Mouse (Mus musculus) C2C12 (cell line): ENCODE measurements around the gene Rhox12. TPM values are rescaled to one million over a fixed set of nuclear protein-coding genes. Genes with fewer than 3 reads are reported as not detected.

ENCODE experiments used
- H3K27me3 ChIP-seq: one replicate; pipeline ENCODE4 v1.6.1; 2011; ENCODE audit not compliant: control insufficient read depth, insufficient read depth, insufficient read length
- H3K36me3 ChIP-seq: one replicate; pipeline ENCODE4 v1.6.1; 2011; ENCODE audit not compliant: control insufficient read depth, insufficient read depth
- H3K4me3 ChIP-seq: one replicate; pipeline ENCODE4 v1.5.1; 2011; ENCODE audit warnings: mild to moderate bottlenecking, control low read depth; ENCODE audit not compliant: poor library complexity, insufficient read depth, severe bottlenecking
- H3K79me2 ChIP-seq: one replicate; pipeline ENCODE4 v1.6.1; 2011; ENCODE audit not compliant: control insufficient read depth, insufficient read depth
- H3K79me3 ChIP-seq: one replicate; pipeline ENCODE4 v1.6.1; 2011; ENCODE audit warnings: low read depth, control low read depth
- H3ac ChIP-seq: one replicate; pipeline ENCODE3; 2011; ENCODE audit warnings: low read depth; ENCODE audit not compliant: control insufficient read depth, insufficient read length
- CEBPB ChIP-seq: IDR thresholded peaks from one replicate; pipeline ENCODE4 v1.6.1; 2011; ENCODE audit warnings: low read depth, mild to moderate bottlenecking, control low read depth, moderate library complexity
- CTCF ChIP-seq: IDR thresholded peaks from one replicate; pipeline ENCODE4 v1.5.1; 2011; ENCODE audit not compliant: control insufficient read depth, insufficient read depth, insufficient read length
- FOSL1 ChIP-seq: IDR thresholded peaks from one replicate; pipeline ENCODE4 v1.8.0; 2011; ENCODE audit warnings: mild to moderate bottlenecking, low read length; ENCODE audit not compliant: poor library complexity, insufficient read depth, severe bottlenecking
- MAX ChIP-seq: IDR thresholded peaks from one replicate; pipeline ENCODE4 v1.6.1; 2011; ENCODE audit warnings: mild to moderate bottlenecking, control low read depth
- MYOD1 ChIP-seq: IDR thresholded peaks from one replicate; pipeline ENCODE4 v1.6.1; 2011; ENCODE audit warnings: low read depth; ENCODE audit not compliant: control insufficient read depth, insufficient read length
- MYOG ChIP-seq: IDR thresholded peaks from one replicate; pipeline ENCODE4 v1.6.1; 2011; ENCODE audit not compliant: control insufficient read depth, insufficient read length; ENCODE audit errors: extremely low read depth
- USF1 ChIP-seq: IDR thresholded peaks from one replicate; pipeline ENCODE4 v1.6.1; 2011; ENCODE audit warnings: low read depth, mild to moderate bottlenecking, control low read depth, moderate library complexity
- long read RNA-seq, 2 experiments: library from polyadenylated mRNA; unstranded; transcript quantifications; one replicate each; pipeline ENCODE4 v2.0.0; 2019 to 2020
- polyA plus RNA-seq: library from polyadenylated mRNA; unstranded; fragments of >200 nt; fragmentation: generic; extraction: Trizol; gene quantifications from one replicate; pipeline ENCODE4 v1.2.1, GENCODE M21; 2012; ENCODE audit warnings: missing spikeins

Gene Rhox12
- not detected for polyA plus RNA-seq
- long read RNA-seq, experiment 1, result 0 reads
- long read RNA-seq, experiment 2, result 0 reads

DNA sequence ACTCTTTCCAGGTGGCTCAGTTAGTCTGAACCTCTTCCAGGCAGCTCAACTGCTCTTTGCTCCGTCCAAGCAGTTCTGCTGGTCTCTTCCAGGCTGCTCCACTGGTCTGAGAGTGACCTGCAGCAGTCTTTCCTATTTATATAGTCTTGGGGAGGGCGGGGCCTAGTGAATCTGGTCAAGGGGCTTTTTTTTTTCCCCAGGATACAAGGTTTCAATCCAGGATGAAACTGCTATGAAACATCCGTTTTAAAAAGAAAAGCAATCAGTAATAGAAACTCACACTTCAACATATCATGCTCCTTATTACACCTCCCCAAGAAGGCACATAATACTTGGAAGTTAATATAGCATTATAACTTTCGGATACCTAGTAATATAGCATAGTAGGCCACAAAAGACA is at the start of gene Rhox12:
Rhox12 (minus strand) TSS at position 101 of the 400 bp plus-strand sequence.
- no peaks in the 10 kb centered on the region for H3K79me3 ChIP-seq
- H3ac ChIP-seq, result no peak within 1 kb of the TSS
- no peak for TF ChIP-seq FOSL1
- TF ChIP-seq MAX, result no peak
- no peak for TF ChIP-seq MYOG
- no peaks in the 10 kb centered on the region for H3K36me3 ChIP-seq
- no peaks in the 10 kb centered on the region for H3K79me2 ChIP-seq
- H3K27me3 ChIP-seq, result no peaks in the 10 kb centered on the region
- H3K4me3 ChIP-seq, result no peak within 1 kb of the TSS

DNA sequence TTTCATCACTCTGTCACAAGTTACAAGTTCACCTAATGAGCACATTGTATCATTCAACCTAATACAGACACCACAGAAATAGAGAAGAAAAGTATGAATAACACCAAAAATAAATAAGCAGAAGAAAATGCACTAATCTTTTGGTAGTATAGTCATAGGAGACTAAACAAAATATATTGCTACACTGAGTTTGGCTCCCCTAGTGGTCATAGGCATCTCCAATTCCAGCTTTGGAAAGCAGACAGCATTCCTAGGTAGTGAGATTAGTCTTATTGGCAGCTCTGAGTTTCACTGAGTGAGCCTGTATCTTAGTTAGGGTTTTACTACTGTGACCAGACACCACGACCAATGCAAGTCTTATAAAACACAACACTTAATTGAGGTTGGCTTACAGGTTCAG is 48.4 kb upstream of the Rhox12 start:
- Histone ChIP-seq H3K79me3 (no peaks in the 10 kb centered on the region), H3K36me3 (no peaks in the 10 kb centered on the region), H3K79me2 (no peaks in the 10 kb centered on the region), H3ac (no peak overlapping the region), H3K27me3 (no peaks in the 10 kb centered on the region), H3K4me3 (no peak overlapping the region)
- TF ChIP-seq CTCF, result no peak
- TF ChIP-seq MAX, result no peak
- no peak for TF ChIP-seq CEBPB
- no peak for TF ChIP-seq USF1
- no peak for TF ChIP-seq MYOG
- TF ChIP-seq FOSL1, result no peak
- no peak for TF ChIP-seq MYOD1

DNA sequence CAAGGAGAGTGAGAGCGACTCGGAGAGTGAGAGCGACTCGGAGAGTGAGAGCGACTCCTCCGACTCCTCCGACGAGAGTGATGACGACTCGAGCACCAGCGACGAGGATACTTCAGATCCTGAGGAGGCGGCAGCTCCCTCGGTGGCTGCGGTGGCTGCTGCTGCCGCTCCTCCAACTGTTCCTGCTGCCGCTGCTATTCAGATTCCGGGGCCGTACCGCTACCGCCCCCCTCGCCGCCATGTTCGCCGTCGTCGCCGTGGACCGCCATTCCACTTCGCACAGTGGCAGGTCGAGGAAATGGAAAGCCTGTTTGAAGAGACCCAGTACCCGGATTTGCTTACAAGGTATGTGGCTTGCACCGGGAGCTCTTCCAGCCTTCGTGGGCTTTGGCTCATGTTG is 10.8 kb upstream of the Rhox12 start:
- Histone ChIP-seq H3K27me3 (no peaks in the 10 kb centered on the region), H3ac (no peak overlapping the region), H3K79me3 (no peaks in the 10 kb centered on the region), H3K79me2 (no peaks in the 10 kb centered on the region), H3K36me3 (no peaks in the 10 kb centered on the region), H3K4me3 (no peak overlapping the region)
- no peak for TF ChIP-seq MYOG
- TF ChIP-seq FOSL1, result no peak
- TF ChIP-seq USF1, result no peak
- TF ChIP-seq MYOD1, result no peak
- no peak for TF ChIP-seq MAX
- no peak for TF ChIP-seq CTCF
- no peak for TF ChIP-seq CEBPB

DNA sequence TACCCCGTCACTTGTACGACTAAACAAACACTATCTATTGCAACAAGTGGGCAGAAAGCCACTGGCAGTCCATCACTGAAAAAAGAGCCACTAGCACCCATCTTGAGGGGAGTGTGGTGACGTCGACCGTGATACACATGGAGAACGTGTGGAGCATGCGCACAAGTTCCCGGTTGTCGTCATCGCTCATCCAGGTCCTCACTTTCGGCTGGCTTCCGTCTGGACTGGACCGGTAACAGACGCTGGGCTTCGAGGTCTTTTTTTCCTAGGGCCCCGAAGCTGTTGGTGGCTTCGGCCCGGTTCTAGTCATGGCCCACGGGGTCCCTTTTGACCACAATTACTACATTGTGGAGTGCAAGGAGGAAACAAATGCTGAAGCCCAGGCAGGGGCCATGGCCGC is 10.3 kb upstream of the Rhox12 start, which contains the start of gene Rhox13:
Rhox13 (plus strand) TSS at position 238 of the 400 bp plus-strand sequence.
- TF ChIP-seq USF1 (no peak), MYOD1 (no peak), CEBPB (no peak), MYOG (no peak), CTCF (no peak), MAX (no peak)
- H3K79me2 ChIP-seq, result no peaks in the 10 kb centered on the region
- no peak within 1 kb of the TSS for H3ac ChIP-seq
- no peaks in the 10 kb centered on the region for H3K79me3 ChIP-seq
- H3K27me3 ChIP-seq, result no peaks in the 10 kb centered on the region
- H3K36me3 ChIP-seq, result no peaks in the 10 kb centered on the region
- no peak within 1 kb of the TSS for H3K4me3 ChIP-seq

DNA sequence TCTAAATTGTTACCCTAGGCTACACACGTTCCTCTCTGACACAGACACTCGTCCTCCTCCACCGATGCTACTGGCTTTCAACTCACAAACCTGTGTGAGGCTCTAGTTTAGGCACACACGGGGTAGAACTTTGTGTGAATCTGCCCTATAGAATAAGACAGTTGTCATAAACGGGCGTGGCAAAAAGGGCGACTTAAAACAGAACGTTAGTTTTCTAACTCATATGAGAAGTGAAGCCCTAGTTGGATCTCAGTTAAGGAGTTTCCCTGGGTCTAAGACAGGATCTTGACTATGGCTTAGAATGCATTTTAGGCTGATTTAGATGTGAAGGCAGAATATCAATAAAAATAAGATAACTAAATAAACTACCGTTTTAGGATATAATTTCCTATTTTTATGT is 25.7 kb downstream of the Rhox12 start, which contains the start of gene Rhox11:
Rhox11 (minus strand) TSS at position 101 of the 400 bp plus-strand sequence.
- H3K79me2 ChIP-seq, result no peaks in the 10 kb centered on the region
- no peaks in the 10 kb centered on the region for H3K79me3 ChIP-seq
- H3ac ChIP-seq, result no peak within 1 kb of the TSS
- H3K36me3 ChIP-seq, result no peaks in the 10 kb centered on the region
- no peak within 1 kb of the TSS for H3K4me3 ChIP-seq
- no peaks in the 10 kb centered on the region for H3K27me3 ChIP-seq
- no peak for TF ChIP-seq MAX

DNA sequence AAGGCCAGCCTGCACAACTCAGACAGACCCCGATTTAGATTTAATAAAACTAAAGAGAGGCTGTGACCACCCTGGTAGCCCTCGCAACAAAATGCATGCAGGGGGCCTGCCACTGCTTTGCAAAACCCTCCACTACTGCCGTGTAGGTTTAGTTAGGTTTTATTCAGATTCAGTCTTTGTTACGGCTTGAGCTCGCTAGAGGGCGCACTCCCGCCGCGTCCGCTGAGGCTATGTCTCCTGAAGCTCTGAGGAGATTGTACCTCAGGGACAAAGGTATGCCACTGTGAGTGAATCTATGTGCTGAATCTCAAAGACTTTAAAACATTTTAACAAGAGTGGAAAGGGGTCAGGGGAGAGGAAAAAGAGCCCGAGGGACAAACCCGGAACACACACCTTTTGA is 26.5 kb downstream of the Rhox12 start:
- no peak overlapping the region for H3ac ChIP-seq
- H3K79me3 ChIP-seq, result no peaks in the 10 kb centered on the region
- no peaks in the 10 kb centered on the region for H3K36me3 ChIP-seq
- H3K27me3 ChIP-seq, result no peaks in the 10 kb centered on the region
- TF ChIP-seq MYOD1 (no peak), CTCF (peak; percentile 2), USF1 (no peak)
- no peak overlapping the region for H3K4me3 ChIP-seq
- H3K79me2 ChIP-seq, result no peaks in the 10 kb centered on the region
